Mouse (Mus musculus): ENCODE measurements around the gene Dio3. TPM values are rescaled to one million over a fixed set of nuclear protein-coding genes. Genes with fewer than 3 reads are reported as not detected.

The Dio3 gene
- total RNA-seq, 1 experiment from 2014 or later: 2.3 TPM

Small RNAs within 50 kb of the gene (microRNA-seq; reads per million reads assigned to microRNA genes)
- gene Mir1247: 66.9 to 112 reads per million in 2 experiments

Other genes starting within 250 kb of the Dio3 start
- gene Ppp2r5c, start 168.1 kb downstream of the Dio3 start, total RNA-seq (2021): 98.6 and 115 TPM in 2 replicates

All from adrenal gland, postnatal 25 days (tissue).